Mouse (Mus musculus) liver, embryonic 14.5 days (tissue): ENCODE measurements at regions not wholly inside any gene's neighbourhood (a gene's known extent, or its start where the extent isn't known, plus 50 kb on each side); places are given as distances from the start of the nearest gene placed in this dataset.

ENCODE experiments used
- ATAC-seq: fragments of 200-750 bp; cut with Nextera tagmentation; 2 replicates; pipeline ENCODE4 v1.8.0; 2017; ENCODE audit warnings: moderate number of reproducible peaks, mild to moderate bottlenecking, moderate library complexity; ENCODE audit not compliant: insufficient read depth
- DNase-seq, 3 experiments: peaks; one replicate each; pipeline ENCODE4 v3.0.0-alpha.2; 2012 to 2013; ENCODE audit warnings: low read depth in 3 of 3, low spot score in 3 of 3
- H3K27ac ChIP-seq: fragments of 300-500 bp; sonication (generic); 2 replicates; pipeline ENCODE4 v1.5.1; 2014; ENCODE audit warnings: moderate library complexity, mild to moderate bottlenecking, control low read depth, inconsistent platforms
- H3K27me3 ChIP-seq: fragments of 300-500 bp; sonication (generic); 2 replicates; pipeline ENCODE4 v1.6.1; 2014; ENCODE audit warnings: mild to moderate bottlenecking, low read length, moderate library complexity; ENCODE audit not compliant: control insufficient read depth, insufficient read depth
- H3K36me3 ChIP-seq: fragments of 300-500 bp; sonication (generic); replicated peaks from 2 replicates; pipeline ENCODE4 v1.6.1; 2014; ENCODE audit warnings: low read depth; ENCODE audit not compliant: control insufficient read depth, insufficient read depth
- H3K4me1 ChIP-seq, 2 experiments: fragments of 200-500 bp in 1 of 2; fragments of 300-500 bp in 1 of 2; sonication (generic) in 1 of 2; replicated peaks; 2 replicates each; pipeline ENCODE4 v1.6.1; 2012 to 2014; ENCODE audit warnings: antibody characterized with exemption in 1 of 2, inconsistent platforms in 1 of 2, low read length in 1 of 2; ENCODE audit not compliant: control insufficient read depth in 2 of 2, insufficient read depth in 2 of 2
- H3K4me2 ChIP-seq: fragments of 300-500 bp; sonication (generic); 2 replicates; pipeline ENCODE4 v1.6.1; 2014; ENCODE audit warnings: low read depth, mild to moderate bottlenecking, control low read depth, moderate library complexity
- H3K4me3 ChIP-seq, 2 experiments: fragments of 200-500 bp in 1 of 2; fragments of 300-500 bp in 1 of 2; sonication (generic) in 1 of 2; 2 replicates each; pipeline ENCODE4 v1.5.1; 2012 to 2014; ENCODE audit warnings: low read depth in 2 of 2, low read length in 2 of 2, mild to moderate bottlenecking in 2 of 2, control low read depth in 1 of 2, inconsistent platforms in 1 of 2, moderate library complexity in 1 of 2; ENCODE audit not compliant: insufficient read depth in 1 of 2
- H3K9ac ChIP-seq: fragments of 300-500 bp; sonication (generic); replicated peaks from 2 replicates; pipeline ENCODE4 v1.6.1; 2014; ENCODE audit warnings: mild to moderate bottlenecking, control low read depth, moderate library complexity
- H3K9me3 ChIP-seq: fragments of 300-500 bp; sonication (generic); 2 replicates; pipeline ENCODE4 v1.6.1; 2016; ENCODE audit warnings: low read length, mixed read lengths; ENCODE audit not compliant: control insufficient read depth
- CTCF ChIP-seq: IDR thresholded peaks from 2 replicates; pipeline ENCODE4 v1.5.1; 2016; ENCODE audit warnings: antibody characterized with exemption, low read depth, control low read depth
- EP300 ChIP-seq: IDR thresholded peaks from 2 replicates; pipeline ENCODE4 v1.6.1; 2016; ENCODE audit warnings: antibody characterized with exemption, low read depth
- WGBS: fragments of 180-500 bp; shearing (Covaris S2); extraction: QIAGEN DNeasy Blood & Tissue Kit; methylation state at CpG from one replicate; pipeline ENCODE4 v1.1.7; 2014; ENCODE audit not compliant: insufficient replicate concordance; 5-methylcytosine and 5-hydroxymethylcytosine counted together

- 43% methylated on average over 5 of the region's 5 CpGs for WGBS
- Histone ChIP-seq H3K27ac (no peak overlapping the region), H3K9me3 (no peaks in the 10 kb centered on the region), H3K36me3 (no peaks in the 10 kb centered on the region), H3K4me1 (no peaks in the 10 kb centered on the region), H3K9ac (no peak overlapping the region), H3K4me3 (no peak overlapping the region), H3K27me3 (no peaks in the 10 kb centered on the region), H3K4me2 (no peak overlapping the region)
- ATAC-seq, result no peak
- no peak for DNase-seq
- no peak for TF ChIP-seq EP300
- TF ChIP-seq CTCF, result no peak
Measured at GRCm38 (mm10) chr17:9281891-9282290, 140.0 kb upstream of the Gm17728 start.

DNA sequence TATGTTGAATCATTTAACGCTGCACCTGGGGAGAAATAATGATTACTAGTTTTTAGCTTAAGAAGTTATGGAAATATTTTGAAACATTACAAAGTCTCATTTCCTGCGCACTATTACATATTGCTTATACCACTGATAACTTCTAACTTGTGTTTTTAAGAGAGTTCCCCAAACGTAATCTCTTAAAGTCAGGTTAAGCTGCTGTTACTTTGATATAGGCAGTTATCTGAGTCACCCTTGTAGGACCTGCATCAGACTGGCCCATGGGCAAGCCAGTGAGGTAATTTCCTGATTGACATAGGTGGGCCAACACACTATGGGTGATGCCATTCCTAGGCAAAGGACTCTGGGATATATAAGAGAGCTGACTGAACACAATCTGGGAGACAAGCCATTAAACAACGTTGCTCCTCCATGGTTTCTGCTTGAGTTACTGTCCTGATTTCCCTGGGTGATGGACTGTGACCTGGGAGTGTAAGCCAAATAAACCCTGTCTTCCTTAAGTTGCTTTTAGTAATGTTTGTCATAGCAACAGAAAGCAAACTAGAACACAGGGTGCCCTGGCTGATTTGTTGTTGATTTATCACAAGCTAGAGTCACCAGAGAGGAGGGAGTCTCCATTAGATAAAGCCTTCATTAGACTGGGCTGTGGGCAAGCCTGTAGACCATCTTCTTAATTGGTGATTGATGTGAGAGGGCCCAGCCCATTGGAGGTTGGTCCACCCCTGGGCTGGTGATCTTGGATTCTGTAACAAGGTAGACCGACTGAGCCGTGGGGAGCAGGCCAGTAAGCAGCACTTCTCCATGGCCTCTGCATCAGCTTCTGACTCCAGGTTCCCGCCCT lies 139.3 kb upstream of the Gm17728 start:
- TF ChIP-seq CTCF (no peak), EP300 (no peak)
- Histone ChIP-seq H3K4me2 (no peak overlapping the region), H3K9ac (no peak overlapping the region), H3K27ac (no peak overlapping the region), H3K9me3 (no peaks in the 10 kb centered on the region), H3K4me3 (no peak overlapping the region), H3K27me3 (no peaks in the 10 kb centered on the region), H3K36me3 (no peaks in the 10 kb centered on the region), H3K4me1 (no peaks in the 10 kb centered on the region)
- WGBS, result 57% methylated on average over 7 of the region's 7 CpGs
- DNase-seq, result no peak
- no peak for ATAC-seq

DNA sequence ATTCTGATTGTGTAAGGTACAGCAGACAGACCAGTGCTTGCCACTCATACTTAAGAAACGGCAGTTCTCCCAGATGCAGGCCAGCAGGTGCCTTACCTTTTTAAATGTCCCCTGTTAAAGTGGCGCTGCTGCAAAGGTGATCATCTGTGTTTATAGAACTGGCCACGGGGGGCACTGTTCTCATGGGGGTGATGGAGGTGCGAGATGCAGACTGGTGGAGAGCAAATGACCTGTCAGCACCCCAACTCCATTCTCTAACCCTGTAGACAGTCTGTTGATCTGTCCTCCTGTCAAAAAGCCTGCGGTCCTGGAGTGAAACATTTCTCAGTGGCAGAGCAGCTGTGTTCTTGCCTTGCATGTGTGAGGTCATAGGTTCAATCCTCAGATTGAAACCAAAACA lies 135.4 kb upstream of the Gm17728 start:
- TF ChIP-seq CTCF, result peak; percentile 31
- no peak for TF ChIP-seq EP300
- Histone ChIP-seq H3K36me3 (no peaks in the 10 kb centered on the region), H3K9me3 (no peaks in the 10 kb centered on the region), H3K4me3 (no peak overlapping the region), H3K27ac (no peak overlapping the region), H3K4me1 (no peaks in the 10 kb centered on the region), H3K9ac (no peak overlapping the region), H3K27me3 (no peaks in the 10 kb centered on the region), H3K4me2 (no peak overlapping the region)
- 27% methylated on average over 5 of the region's 5 CpGs for WGBS
- DNase-seq (no peak), ATAC-seq (no peak)

DNA sequence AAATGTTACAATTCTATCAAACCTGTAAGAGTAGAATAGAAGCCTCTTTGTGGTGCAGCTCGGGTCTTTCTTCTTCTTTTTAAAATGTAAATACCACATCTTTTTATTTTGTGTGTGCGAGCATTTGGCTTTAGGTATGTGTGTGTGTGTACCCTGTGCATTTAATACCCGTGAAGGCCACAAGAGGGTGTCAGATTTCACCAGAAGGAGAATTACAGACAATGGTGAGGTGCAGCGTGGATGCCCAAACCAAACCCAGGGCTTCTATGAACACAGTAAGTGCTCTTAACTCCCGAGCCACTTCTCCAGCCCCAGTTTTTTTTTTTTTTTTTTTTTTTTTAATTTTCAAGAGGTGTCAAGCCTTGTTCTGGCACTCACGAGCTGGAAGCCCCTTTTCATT lies 135.0 kb upstream of the Gm17728 start:
- Histone ChIP-seq H3K4me3 (no peak overlapping the region), H3K9me3 (no peaks in the 10 kb centered on the region), H3K4me2 (no peak overlapping the region), H3K9ac (no peak overlapping the region), H3K4me1 (no peaks in the 10 kb centered on the region), H3K36me3 (no peaks in the 10 kb centered on the region), H3K27ac (no peak overlapping the region), H3K27me3 (no peaks in the 10 kb centered on the region)
- no peak for DNase-seq
- no peak for ATAC-seq
- TF ChIP-seq EP300, result no peak
- TF ChIP-seq CTCF, result no peak
- WGBS, result 41% methylated on average over 6 of the region's 6 CpGs

- DNase-seq, result no peak
- H3K9me3 ChIP-seq, result no peaks in the 10 kb centered on the region
- WGBS, result 53% methylated on average over 9 of the region's 9 CpGs
Measured at GRCm38 (mm10) chr17:9287682-9288081, 134.2 kb upstream of the Gm17728 start.

More at GRCm38 (mm10) chr17:9287682-9288081, 134.2 kb upstream of the Gm17728 start:
- Histone ChIP-seq H3K27me3 (no peaks in the 10 kb centered on the region), H3K4me2 (no peak overlapping the region), H3K27ac (no peak overlapping the region), H3K9ac (no peak overlapping the region), H3K4me3 (no peak overlapping the region), H3K4me1 (no peaks in the 10 kb centered on the region), H3K36me3 (no peaks in the 10 kb centered on the region)
- TF ChIP-seq EP300 (no peak), CTCF (no peak)
- no peak for ATAC-seq
